Mouse (Mus musculus) spleen, embryonic (tissue): ENCODE results near the gene Prex1.
"Not testable (repeated sequence)": the region's sequence is repeated elsewhere in the genome, so short reads cannot be mapped to it uniquely, and the experiment has no call there.

ENCODE experiments used
- CTCF ChIA-PET: fragments of 350-600 bp; sonication (Branson Sonifier 250); formaldehyde crosslinking; loops from one replicate; lab custom pipeline; 2022; lab: Charles Lee

The Prex1 gene

GRCm38 (mm10) chr2:166535519-166535918, 178.1 kb downstream of the Prex1 start:
- CTCF ChIA-PET, result interaction anchor here (0.7 kb wide), 1 partner anchor 324 kb away, joined by 10 read pairs; no protein-coding TSS in a partner anchor

GRCm38 (mm10) chr2:166526204-166526603, 187.4 kb downstream of the Prex1 start:
- CTCF ChIA-PET, result no interaction called here

- CTCF ChIA-PET, result interaction anchor here (0.6 kb wide), 1 partner anchor 93 kb away, joined by 7 read pairs; no protein-coding TSS in a partner anchor
Measured at GRCm38 (mm10) chr2:166523156-166523890, 190.3 kb downstream of the Prex1 start.

GRCm38 (mm10) chr2:166522612-166523120, 191.0 kb downstream of the Prex1 start:
- CTCF ChIA-PET, result interaction anchor here (0.6 kb wide), 1 partner anchor 92 kb away, joined by 7 read pairs; no protein-coding TSS in a partner anchor

- CTCF ChIA-PET, result interaction anchor here (0.6 kb wide), 1 partner anchor 92 kb away, joined by 7 read pairs; no protein-coding TSS in a partner anchor
Measured at GRCm38 (mm10) chr2:166521878-166522611, 191.6 kb downstream of the Prex1 start.

- CTCF ChIA-PET, result no interaction called here
Measured at GRCm38 (mm10) chr2:166521461-166521860, 192.2 kb downstream of the Prex1 start.

- CTCF ChIA-PET, result no interaction called here
Measured at GRCm38 (mm10) chr2:166520536-166520935, 193.1 kb downstream of the Prex1 start.

- CTCF ChIA-PET, result not testable (repeated sequence)
Measured at GRCm38 (mm10) chr2:166517392-166518174, 196.0 kb downstream of the Prex1 start.

- CTCF ChIA-PET, result no interaction called here
Measured at GRCm38 (mm10) chr2:166516818-166517353, 196.7 kb downstream of the Prex1 start.
